Mouse (Mus musculus) gastrocnemius, postnatal 36 days (tissue): ENCODE data around the gene Ube2cbp. TPM values are rescaled to one million over a fixed set of nuclear protein-coding genes. Genes with fewer than 3 reads are reported as not detected.

Experiments
- DNase-seq, 2 experiments: peaks; one replicate each; pipeline ENCODE4 v3.0.0; 2022
- intact Hi-C: fragments of 180-260 bp; cut with DNase I; formaldehyde crosslinking; loops from one replicate; pipeline ENCODE4 v1.15.1; 2025
- total RNA-seq, 2 experiments: library from RNA; stranded (reverse); gene quantifications; 2 replicates each; pipeline ENCODE4 v1.2.3; 2021

The Ube2cbp gene
- total RNA-seq, 2 experiments from 2014 or later, result 2.6 to 2.8 TPM

GRCm38 (mm10) chr9:86438337-86439009 lies 26.3 kb downstream of the Ube2cbp start:
- intact Hi-C loops, result no loop called here
- no peak for DNase-seq

- intact Hi-C loops, result no loop called here
- no peak for DNase-seq
Observed at GRCm38 (mm10) chr9:86436608-86437007, 28.1 kb downstream of the Ube2cbp start.

GRCm38 (mm10) chr9:86435510-86435909 lies 29.2 kb downstream of the Ube2cbp start:
- intact Hi-C loops, result no loop called here
- no peak for DNase-seq

- intact Hi-C loops, result no loop called here
Observed at GRCm38 (mm10) chr9:86423331-86423730, 41.4 kb downstream of the Ube2cbp start.

GRCm38 (mm10) chr9:86419366-86419765 lies 45.4 kb downstream of the Ube2cbp start:
- DNase-seq, result no peak
- intact Hi-C loops, result no loop called here

More at GRCm38 (mm10) chr9:86423331-86423730, 41.4 kb downstream of the Ube2cbp start:
- DNase-seq, result no peak

- DNase-seq, result no peak
- intact Hi-C loops, result no loop called here
Observed at GRCm38 (mm10) chr9:86417971-86418370, 46.8 kb downstream of the Ube2cbp start.

- intact Hi-C loops, result no loop called here
Observed at GRCm38 (mm10) chr9:86395785-86396184, 69.0 kb downstream of the Ube2cbp start.

GRCm38 (mm10) chr9:86395012-86395411 lies 69.7 kb downstream of the Ube2cbp start:
- intact Hi-C loops, result no loop called here
- DNase-seq, result no peak

More at GRCm38 (mm10) chr9:86395785-86396184, 69.0 kb downstream of the Ube2cbp start:
- DNase-seq, result no peak

GRCm38 (mm10) chr9:86393586-86394272 lies 71.0 kb downstream of the Ube2cbp start:
- DNase-seq, result no peak
- intact Hi-C loops, result no loop called here

- intact Hi-C loops, result no loop called here
Observed at GRCm38 (mm10) chr9:86391467-86391866, 73.3 kb downstream of the Ube2cbp start.

GRCm38 (mm10) chr9:86390713-86391112 lies 74.0 kb downstream of the Ube2cbp start:
- intact Hi-C loops, result no loop called here
- DNase-seq, result no peak

More at GRCm38 (mm10) chr9:86391467-86391866, 73.3 kb downstream of the Ube2cbp start:
- DNase-seq, result no peak

- intact Hi-C loops, result no loop called here
- DNase-seq, result no peak
Observed at GRCm38 (mm10) chr9:86388538-86388937, 76.2 kb downstream of the Ube2cbp start.

- DNase-seq, result no peak
- intact Hi-C loops, result no loop called here
Observed at GRCm38 (mm10) chr9:86376923-86377322, 87.8 kb downstream of the Ube2cbp start.

GRCm38 (mm10) chr9:86372783-86373567 lies 91.8 kb downstream of the Ube2cbp start:
- intact Hi-C loops, result no loop called here
- DNase-seq, result no peak

GRCm38 (mm10) chr9:86369208-86369607 lies 95.5 kb downstream of the Ube2cbp start:
- intact Hi-C loops, result no loop called here
- DNase-seq, result no peak

- no peak for DNase-seq
- intact Hi-C loops, result no loop called here
Observed at GRCm38 (mm10) chr9:86360536-86360935, 104.2 kb downstream of the Ube2cbp start.

GRCm38 (mm10) chr9:86355851-86356250 lies 108.9 kb downstream of the Ube2cbp start:
- intact Hi-C loops, result no loop called here
- DNase-seq, result no peak

GRCm38 (mm10) chr9:86351491-86351890 lies 113.3 kb downstream of the Ube2cbp start:
- DNase-seq, result no peak
- intact Hi-C loops, result no loop called here

- intact Hi-C loops, result no loop called here
Observed at GRCm38 (mm10) chr9:86336792-86337191, 128.0 kb downstream of the Ube2cbp start.

GRCm38 (mm10) chr9:86336361-86336760 lies 128.4 kb downstream of the Ube2cbp start:
- no peak for DNase-seq
- intact Hi-C loops, result no loop called here

More at GRCm38 (mm10) chr9:86336792-86337191, 128.0 kb downstream of the Ube2cbp start:
- DNase-seq, result no peak

- DNase-seq, result no peak
- intact Hi-C loops, result no loop called here
Observed at GRCm38 (mm10) chr9:86335588-86335987, 129.2 kb downstream of the Ube2cbp start.
